Mouse (Mus musculus): ENCODE results near the gene Chrne. TPM values are rescaled to one million over a fixed set of nuclear protein-coding genes. Genes with fewer than 3 reads are reported as not detected.

The Chrne gene
- polyA plus RNA-seq, 1 experiment from 2014 or later: 0.33 TPM

GRCm38 (mm10) chr11:70605024-70605566 is 13.9 kb downstream of the Chrne start:
- H3K27ac ChIP-seq (ENCODE audit: low read length): no peak overlapping the region
- no peaks in the 10 kb centered on the region for H3K27me3 ChIP-seq (ENCODE audit: control insufficient read depth, insufficient read depth, low read depth, low read length)
- no peaks in the 10 kb centered on the region for H3K9me3 ChIP-seq (ENCODE audit: control insufficient read depth, low read length)
- H3K9ac ChIP-seq (ENCODE audit: low read length): no peak overlapping the region
- WGBS: 58% methylated on average over 14 of the region's 14 CpGs
- ATAC-seq (ENCODE audit: low read depth): peak; percentile 37
- no peak overlapping the region for H3K4me3 ChIP-seq (ENCODE audit: low read length)
- peaks cover 32% of the 10 kb centered on the region for H3K36me3 ChIP-seq (ENCODE audit: control insufficient read depth, insufficient read depth, low read length)
- H3K4me1 ChIP-seq (replicated peaks; ENCODE audit: control insufficient read depth, insufficient read depth, low read length): no peaks in the 10 kb centered on the region
- H3K4me2 ChIP-seq (ENCODE audit: low read depth, low read length): no peak overlapping the region

- H3K36me3 ChIP-seq (ENCODE audit: control insufficient read depth, insufficient read depth, low read length): peaks cover 11% of the 10 kb centered on the region
- no peak overlapping the region for H3K4me3 ChIP-seq (ENCODE audit: low read length)
- no peaks in the 10 kb centered on the region for H3K27me3 ChIP-seq (ENCODE audit: control insufficient read depth, insufficient read depth, low read depth, low read length)
- no peaks in the 10 kb centered on the region for H3K4me1 ChIP-seq (replicated peaks; ENCODE audit: control insufficient read depth, insufficient read depth, low read length)
- no peak overlapping the region for H3K9ac ChIP-seq (ENCODE audit: low read length)
- H3K4me2 ChIP-seq (ENCODE audit: low read depth, low read length): no peak overlapping the region
- no peaks in the 10 kb centered on the region for H3K9me3 ChIP-seq (ENCODE audit: control insufficient read depth, low read length)
- 86% methylated on average over 9 of the region's 9 CpGs for WGBS
- ATAC-seq (ENCODE audit: low read depth): no peak
- no peak overlapping the region for H3K27ac ChIP-seq (ENCODE audit: low read length)
Measured at GRCm38 (mm10) chr11:70598451-70598953, 20.5 kb downstream of the Chrne start.

- Histone ChIP-seq H3K27ac (ENCODE audit: low read length) (no peak overlapping the region), H3K9me3 (ENCODE audit: control insufficient read depth, low read length) (no peaks in the 10 kb centered on the region), H3K36me3 (ENCODE audit: control insufficient read depth, insufficient read depth, low read length) (peaks cover 11% of the 10 kb centered on the region), H3K9ac (ENCODE audit: low read length) (no peak overlapping the region), H3K4me2 (ENCODE audit: low read depth, low read length) (no peak overlapping the region), H3K4me1 (replicated peaks; ENCODE audit: control insufficient read depth, insufficient read depth, low read length) (no peaks in the 10 kb centered on the region), H3K4me3 (ENCODE audit: low read length) (no peak overlapping the region), H3K27me3 (ENCODE audit: control insufficient read depth, insufficient read depth, low read depth, low read length) (no peaks in the 10 kb centered on the region)
- ATAC-seq (ENCODE audit: low read depth): no peak
- 73% methylated on average over 6 of the region's 6 CpGs for WGBS
Measured at GRCm38 (mm10) chr11:70597301-70597700, 21.7 kb downstream of the Chrne start.

- H3K27me3 ChIP-seq (ENCODE audit: control insufficient read depth, insufficient read depth, low read depth, low read length): no peaks in the 10 kb centered on the region
- H3K9ac ChIP-seq (ENCODE audit: low read length): no peak overlapping the region
- no peak overlapping the region for H3K27ac ChIP-seq (ENCODE audit: low read length)
- ATAC-seq (ENCODE audit: low read depth): no peak
- no peaks in the 10 kb centered on the region for H3K4me1 ChIP-seq (replicated peaks; ENCODE audit: control insufficient read depth, insufficient read depth, low read length)
- WGBS: 61% methylated on average over 4 of the region's 4 CpGs
- H3K4me3 ChIP-seq (ENCODE audit: low read length): no peak overlapping the region
- peaks cover 9% of the 10 kb centered on the region for H3K36me3 ChIP-seq (ENCODE audit: control insufficient read depth, insufficient read depth, low read length)
- H3K4me2 ChIP-seq (ENCODE audit: low read depth, low read length): no peak overlapping the region
- H3K9me3 ChIP-seq (ENCODE audit: control insufficient read depth, low read length): no peaks in the 10 kb centered on the region
Measured at GRCm38 (mm10) chr11:70596094-70596493, 22.9 kb downstream of the Chrne start.

GRCm38 (mm10) chr11:70595638-70596037 is 23.4 kb downstream of the Chrne start:
- Histone ChIP-seq H3K27ac (ENCODE audit: low read length) (no peak overlapping the region; the same call in 1 of the 2 replicates), H3K4me2 (ENCODE audit: low read depth, low read length) (no peak overlapping the region), H3K4me1 (replicated peaks; ENCODE audit: control insufficient read depth, insufficient read depth, low read length) (no peaks in the 10 kb centered on the region), H3K9ac (ENCODE audit: low read length) (no peak overlapping the region), H3K9me3 (ENCODE audit: control insufficient read depth, low read length) (no peaks in the 10 kb centered on the region), H3K27me3 (ENCODE audit: control insufficient read depth, insufficient read depth, low read depth, low read length) (no peaks in the 10 kb centered on the region), H3K4me3 (ENCODE audit: low read length) (no peak overlapping the region), H3K36me3 (ENCODE audit: control insufficient read depth, insufficient read depth, low read length) (peaks cover 9% of the 10 kb centered on the region)
- ATAC-seq (ENCODE audit: low read depth): no peak; the same call in 1 of the 2 replicates
- 34% methylated on average over 2 of the region's 2 CpGs for WGBS

- Histone ChIP-seq H3K27ac (ENCODE audit: low read length) (no peak overlapping the region), H3K9ac (ENCODE audit: low read length) (no peak overlapping the region), H3K36me3 (ENCODE audit: control insufficient read depth, insufficient read depth, low read length) (peaks cover 4% of the 10 kb centered on the region; the same call in 1 of the 2 replicates), H3K4me2 (ENCODE audit: low read depth, low read length) (no peak overlapping the region), H3K9me3 (ENCODE audit: control insufficient read depth, low read length) (no peaks in the 10 kb centered on the region), H3K27me3 (ENCODE audit: control insufficient read depth, insufficient read depth, low read depth, low read length) (no peaks in the 10 kb centered on the region), H3K4me3 (ENCODE audit: low read length) (no peak overlapping the region), H3K4me1 (replicated peaks; ENCODE audit: control insufficient read depth, insufficient read depth, low read length) (no peaks in the 10 kb centered on the region)
- peak; percentile 28; the same call in 1 of the 2 replicates for ATAC-seq (ENCODE audit: low read depth)
- WGBS: 59% methylated on average over 15 of the region's 15 CpGs
Measured at GRCm38 (mm10) chr11:70594253-70594989, 24.6 kb downstream of the Chrne start.

- Histone ChIP-seq H3K36me3 (ENCODE audit: control insufficient read depth, insufficient read depth, low read length) (no peaks in the 10 kb centered on the region), H3K4me1 (replicated peaks; ENCODE audit: control insufficient read depth, insufficient read depth, low read length) (0 out of 2 replicates have a peak, but pooled peaks cover 2% of the 10 kb centered on the region), H3K27ac (ENCODE audit: low read length) (no peak overlapping the region), H3K27me3 (ENCODE audit: control insufficient read depth, insufficient read depth, low read depth, low read length) (no peaks in the 10 kb centered on the region), H3K9me3 (ENCODE audit: control insufficient read depth, low read length) (no peaks in the 10 kb centered on the region), H3K4me3 (ENCODE audit: low read length) (no peak overlapping the region), H3K4me2 (ENCODE audit: low read depth, low read length) (no peak overlapping the region), H3K9ac (ENCODE audit: low read length) (no peak overlapping the region)
- no peak for ATAC-seq (ENCODE audit: low read depth)
- WGBS: 80% methylated on average over 1 of the region's 1 CpGs
Measured at GRCm38 (mm10) chr11:70591733-70592132, 27.3 kb downstream of the Chrne start.

- Histone ChIP-seq H3K36me3 (ENCODE audit: control insufficient read depth, insufficient read depth, low read length) (no peaks in the 10 kb centered on the region), H3K27ac (ENCODE audit: low read length) (no peak overlapping the region), H3K4me3 (ENCODE audit: low read length) (no peak overlapping the region), H3K27me3 (ENCODE audit: control insufficient read depth, insufficient read depth, low read depth, low read length) (no peaks in the 10 kb centered on the region), H3K4me1 (replicated peaks; ENCODE audit: control insufficient read depth, insufficient read depth, low read length) (peaks cover 28% of the 10 kb centered on the region), H3K9me3 (ENCODE audit: control insufficient read depth, low read length) (no peaks in the 10 kb centered on the region), H3K9ac (ENCODE audit: low read length) (no peak overlapping the region), H3K4me2 (ENCODE audit: low read depth, low read length) (no peak overlapping the region)
- 66% methylated on average over 5 of the region's 5 CpGs for WGBS
- no peak for ATAC-seq (ENCODE audit: low read depth)
Measured at GRCm38 (mm10) chr11:70586954-70587353, 32.1 kb downstream of the Chrne start.

GRCm38 (mm10) chr11:70586261-70586660 is 32.8 kb downstream of the Chrne start:
- H3K4me3 ChIP-seq (ENCODE audit: low read length): no peak overlapping the region
- H3K27me3 ChIP-seq (ENCODE audit: control insufficient read depth, insufficient read depth, low read depth, low read length): no peaks in the 10 kb centered on the region
- H3K4me2 ChIP-seq (ENCODE audit: low read depth, low read length): no peak overlapping the region
- H3K27ac ChIP-seq (ENCODE audit: low read length): no peak overlapping the region
- H3K36me3 ChIP-seq (ENCODE audit: control insufficient read depth, insufficient read depth, low read length): no peaks in the 10 kb centered on the region
- ATAC-seq (ENCODE audit: low read depth): no peak
- H3K9me3 ChIP-seq (ENCODE audit: control insufficient read depth, low read length): no peaks in the 10 kb centered on the region
- peaks cover 28% of the 10 kb centered on the region for H3K4me1 ChIP-seq (replicated peaks; ENCODE audit: control insufficient read depth, insufficient read depth, low read length)
- no peak overlapping the region for H3K9ac ChIP-seq (ENCODE audit: low read length)
- 75% methylated on average over 3 of the region's 3 CpGs for WGBS

All from lung, embryonic 16.5 days (tissue).